Mouse (Mus musculus): ENCODE measurements around the gene Xlr5b.
"Not testable (repeated sequence)": the region's sequence is repeated elsewhere in the genome, so short reads cannot be mapped to it uniquely, and the experiment has no call there.

DNA sequence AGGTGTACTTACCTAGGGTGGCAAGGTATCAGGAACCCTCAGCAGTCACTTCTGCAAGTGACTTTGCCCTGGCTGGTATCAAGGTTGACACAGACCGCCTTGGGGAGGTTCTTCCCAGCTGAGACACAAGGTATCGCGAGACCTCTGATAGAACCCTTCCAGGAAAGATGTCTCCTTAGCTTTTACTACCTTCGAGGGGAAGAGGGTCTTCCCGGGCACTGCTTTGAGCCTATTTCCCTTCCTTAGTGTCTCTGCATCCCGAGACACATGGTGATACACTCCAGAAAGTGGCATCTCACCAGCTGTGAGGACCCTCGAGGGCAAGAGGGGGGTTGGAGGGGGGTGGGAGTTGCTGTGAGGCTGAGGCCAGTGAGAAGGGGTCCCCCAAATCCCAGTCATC is 754 bp downstream of the Xlr5b start, which contains the start of gene DXBay18:
- TF ChIP-seq CTCF (IDR thresholded peaks at IDR 0.05; ENCODE audit: control insufficient read depth, insufficient read depth, insufficient read length); USF1 (IDR thresholded peaks at IDR 0.05; ENCODE audit: low read depth); MYOD1 (IDR thresholded peaks at IDR 0.05; ENCODE audit: control insufficient read depth, insufficient read length, low read depth); MAX (IDR thresholded peaks at IDR 0.05); FOSL1 (IDR thresholded peaks at IDR 0.05; ENCODE audit: insufficient read depth, low read length, poor library complexity, severe bottlenecking): not testable (repeated sequence)

All from C2C12 (cell line).